Mouse (Mus musculus) heart, postnatal 0 days (tissue): ENCODE measurements around the gene Arid3a.

Experiments
- CTCF ChIP-seq: IDR thresholded peaks from 2 replicates; pipeline ENCODE4 v1.5.1; 2016; ENCODE audit warnings: antibody characterized with exemption, control low read depth, low read depth
- EP300 ChIP-seq: IDR thresholded peaks from 2 replicates; pipeline ENCODE4 v1.6.1; 2016; ENCODE audit warnings: antibody characterized with exemption, low read depth

- TF ChIP-seq CTCF (no peak), EP300 (no peak)
Measured at GRCm38 (mm10) chr10:80003374-80004232, 76.8 kb downstream of the Arid3a start.
